Mouse (Mus musculus) urinary bladder, postnatal 25 days (tissue): ENCODE measurements around the gene Galns.
"Not testable (repeated sequence)": the region's sequence is repeated elsewhere in the genome, so short reads cannot be mapped to it uniquely, and the experiment has no call there.

Experiments used
- DNase-seq: peaks from one replicate; pipeline ENCODE4 v3.0.0; 2022; ENCODE audit warnings: low spot score

Galns gene

GRCm38 (mm10) chr8:122593240-122593639, 18.0 kb downstream of the Galns start:
- no peak for DNase-seq

- DNase-seq: no peak
Measured at GRCm38 (mm10) chr8:122586749-122587148, 24.5 kb downstream of the Galns start.

GRCm38 (mm10) chr8:122586171-122586570, 25.1 kb downstream of the Galns start:
- no peak for DNase-seq

GRCm38 (mm10) chr8:122585411-122585891, 25.8 kb downstream of the Galns start:
- DNase-seq: no peak

GRCm38 (mm10) chr8:122584981-122585380, 26.3 kb downstream of the Galns start:
- DNase-seq: no peak

GRCm38 (mm10) chr8:122580926-122581325, 30.3 kb downstream of the Galns start:
- DNase-seq: no peak

- DNase-seq: no peak
Measured at GRCm38 (mm10) chr8:122579196-122579595, 32.1 kb downstream of the Galns start.

GRCm38 (mm10) chr8:122577116-122577515, 34.1 kb downstream of the Galns start:
- no peak for DNase-seq

- DNase-seq: peak; percentile 97
Measured at GRCm38 (mm10) chr8:122576648-122577022, 34.6 kb downstream of the Galns start, which contains the start of gene Aprt. Gene Aprt (minus strand): TSS chr8:122576909.

- no peak for DNase-seq
Measured at GRCm38 (mm10) chr8:122575735-122576647, 35.3 kb downstream of the Galns start.

- no peak for DNase-seq
Measured at GRCm38 (mm10) chr8:122575286-122575685, 36.0 kb downstream of the Galns start.

- no peak for DNase-seq
Measured at GRCm38 (mm10) chr8:122574667-122575251, 36.5 kb downstream of the Galns start.

GRCm38 (mm10) chr8:122574264-122574663, 37.0 kb downstream of the Galns start:
- no peak for DNase-seq

GRCm38 (mm10) chr8:122573577-122573976, 37.7 kb downstream of the Galns start:
- no peak for DNase-seq

GRCm38 (mm10) chr8:122573176-122573575, 38.1 kb downstream of the Galns start:
- DNase-seq: not testable (repeated sequence)

GRCm38 (mm10) chr8:122572751-122573150, 38.5 kb downstream of the Galns start:
- no peak for DNase-seq

- no peak for DNase-seq
Measured at GRCm38 (mm10) chr8:122571750-122572267, 39.5 kb downstream of the Galns start.

- DNase-seq: no peak
Measured at GRCm38 (mm10) chr8:122571153-122571552, 40.1 kb downstream of the Galns start.

GRCm38 (mm10) chr8:122569996-122570395, 41.3 kb downstream of the Galns start:
- DNase-seq: no peak

GRCm38 (mm10) chr8:122569329-122569728, 41.9 kb downstream of the Galns start:
- no peak for DNase-seq

GRCm38 (mm10) chr8:122568881-122569309, 42.4 kb downstream of the Galns start:
- DNase-seq: no peak

- DNase-seq: no peak
Measured at GRCm38 (mm10) chr8:122568109-122568504, 43.2 kb downstream of the Galns start.
